Mouse (Mus musculus): ENCODE measurements around the gene Nsrp1. TPM values are rescaled to one million over a fixed set of nuclear protein-coding genes. Genes with fewer than 3 reads are reported as not detected.

Gene Nsrp1
- polyA plus RNA-seq, 1 experiment from 2014 or later: 57.0 TPM

DNA sequence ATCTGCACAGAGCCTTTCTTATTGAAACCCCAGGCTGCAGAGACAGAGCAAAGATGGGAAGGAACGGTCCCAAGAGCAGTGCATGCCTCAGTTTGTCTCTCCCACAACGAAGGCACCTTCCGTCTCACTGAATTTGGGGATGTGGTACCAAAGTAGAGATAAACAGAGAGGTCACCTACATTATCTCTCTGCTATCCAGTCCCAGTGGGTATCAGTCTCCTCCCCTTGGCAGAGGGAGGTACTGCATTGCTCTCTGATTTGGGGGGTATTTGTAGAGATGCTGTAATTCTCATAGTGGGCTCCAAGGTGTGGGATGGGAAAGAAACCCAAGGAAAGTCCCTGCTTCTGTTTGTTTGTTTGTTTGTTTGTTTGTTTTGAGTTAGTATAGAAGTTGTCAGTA, 51.7 kb downstream of the Nsrp1 start:
- H3K9ac ChIP-seq (ENCODE audit: low read length): no peak overlapping the region
- no peak overlapping the region for H3K27ac ChIP-seq (ENCODE audit: low read length)
- no peaks in the 10 kb centered on the region for H3K27me3 ChIP-seq (ENCODE audit: control insufficient read depth, insufficient read depth, low read length)
- no peak overlapping the region for H3K4me2 ChIP-seq (ENCODE audit: low read depth, low read length)
- no peak overlapping the region for H3K4me3 ChIP-seq (replicated peaks; ENCODE audit: low read length)
- ATAC-seq (ENCODE audit: insufficient read depth, low FRiP score): no peak
- 60% methylated on average over 3 of the region's 3 CpGs for WGBS
- H3K9me3 ChIP-seq (replicated peaks; ENCODE audit: control insufficient read depth, low read length): no peaks in the 10 kb centered on the region
- H3K36me3 ChIP-seq (ENCODE audit: control insufficient read depth, insufficient read depth, low read length): no peaks in the 10 kb centered on the region
- no peaks in the 10 kb centered on the region for H3K4me1 ChIP-seq (ENCODE audit: control insufficient read depth, insufficient read depth, low read length)

DNA sequence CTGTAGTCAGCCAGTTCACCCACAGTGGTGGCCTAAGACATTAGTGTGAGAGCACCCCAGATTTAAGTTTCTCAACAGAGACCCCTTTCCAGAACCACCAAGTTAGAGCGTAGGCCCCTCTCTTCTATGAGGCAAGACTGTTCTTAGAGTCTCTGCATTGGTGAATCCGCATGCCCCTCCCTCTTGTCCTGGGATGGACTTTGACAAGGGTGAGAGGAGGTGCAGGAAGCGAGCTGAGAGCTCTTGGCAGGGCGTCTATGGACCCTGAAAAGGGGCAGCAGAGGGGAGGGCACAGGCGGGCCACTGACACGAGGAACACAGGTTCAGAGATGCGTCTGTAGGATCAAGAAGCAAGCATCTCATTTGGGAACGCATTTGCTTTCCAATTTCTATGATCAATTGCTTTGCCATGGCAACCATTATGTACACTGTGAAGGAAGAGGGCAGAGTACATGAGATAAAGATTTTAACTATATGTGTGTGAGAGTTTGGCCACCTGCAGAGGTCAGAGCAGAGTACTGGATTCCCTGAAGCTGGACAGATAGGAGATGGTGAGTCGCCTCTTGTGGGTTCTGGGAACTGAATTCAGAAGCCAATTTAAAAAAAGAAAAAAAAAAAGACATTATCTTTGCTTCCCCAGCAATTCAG, 56.4 kb downstream of the Nsrp1 start:
- 58% methylated on average over 9 of the region's 9 CpGs for WGBS
- Histone ChIP-seq H3K4me1 (ENCODE audit: control insufficient read depth, insufficient read depth, low read length) (no peaks in the 10 kb centered on the region), H3K27me3 (ENCODE audit: control insufficient read depth, insufficient read depth, low read length) (no peaks in the 10 kb centered on the region; the same call in 1 of the 2 replicates), H3K9ac (ENCODE audit: low read length) (no peak overlapping the region), H3K27ac (ENCODE audit: low read length) (no peak overlapping the region), H3K4me2 (ENCODE audit: low read depth, low read length) (no peak overlapping the region), H3K4me3 (replicated peaks; ENCODE audit: low read length) (no peak overlapping the region), H3K9me3 (replicated peaks; ENCODE audit: control insufficient read depth, low read length) (no peaks in the 10 kb centered on the region), H3K36me3 (ENCODE audit: control insufficient read depth, insufficient read depth, low read length) (no peaks in the 10 kb centered on the region)
- no peak for ATAC-seq (ENCODE audit: insufficient read depth, low FRiP score)

DNA sequence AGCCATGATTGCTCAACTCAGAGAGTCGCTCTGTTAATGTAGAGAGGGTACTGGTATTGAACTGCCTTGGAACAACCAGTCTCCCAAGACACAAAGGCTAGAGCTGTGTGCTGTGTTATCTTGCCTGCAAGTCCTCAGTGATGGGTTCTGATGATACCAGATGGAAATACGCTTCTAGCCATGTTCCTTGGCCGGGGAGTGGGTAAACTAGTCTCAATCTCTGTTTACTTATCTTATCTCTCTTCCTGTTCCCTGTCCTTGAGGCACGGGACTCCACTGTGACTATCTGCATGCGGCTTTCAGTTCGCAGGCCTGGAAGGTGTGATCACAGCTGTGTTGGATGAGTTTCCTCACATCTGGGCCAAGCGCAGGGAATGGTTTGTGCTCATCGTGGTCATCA, 58.7 kb downstream of the Nsrp1 start:
- Histone ChIP-seq H3K4me1 (ENCODE audit: control insufficient read depth, insufficient read depth, low read length) (no peaks in the 10 kb centered on the region), H3K9me3 (replicated peaks; ENCODE audit: control insufficient read depth, low read length) (no peaks in the 10 kb centered on the region), H3K4me3 (replicated peaks; ENCODE audit: low read length) (no peak overlapping the region), H3K4me2 (ENCODE audit: low read depth, low read length) (no peak overlapping the region), H3K36me3 (ENCODE audit: control insufficient read depth, insufficient read depth, low read length) (no peaks in the 10 kb centered on the region), H3K9ac (ENCODE audit: low read length) (no peak overlapping the region), H3K27me3 (ENCODE audit: control insufficient read depth, insufficient read depth, low read length) (no peaks in the 10 kb centered on the region; the same call in 1 of the 2 replicates), H3K27ac (ENCODE audit: low read length) (no peak overlapping the region)
- ATAC-seq (ENCODE audit: insufficient read depth, low FRiP score): no peak
- 45% methylated on average over 8 of the region's 8 CpGs for WGBS

- WGBS: 82% methylated on average over 11 of the region's 11 CpGs
- Histone ChIP-seq H3K4me1 (ENCODE audit: control insufficient read depth, insufficient read depth, low read length) (no peaks in the 10 kb centered on the region), H3K36me3 (ENCODE audit: control insufficient read depth, insufficient read depth, low read length) (no peaks in the 10 kb centered on the region), H3K27ac (ENCODE audit: low read length) (no peak overlapping the region), H3K27me3 (ENCODE audit: control insufficient read depth, insufficient read depth, low read length) (no peaks in the 10 kb centered on the region; the same call in 1 of the 2 replicates), H3K9ac (ENCODE audit: low read length) (no peak overlapping the region), H3K4me2 (ENCODE audit: low read depth, low read length) (no peak overlapping the region), H3K9me3 (replicated peaks; ENCODE audit: control insufficient read depth, low read length) (no peaks in the 10 kb centered on the region), H3K4me3 (replicated peaks; ENCODE audit: low read length) (no peak overlapping the region)
- no peak for ATAC-seq (ENCODE audit: insufficient read depth, low FRiP score)
Measured at GRCm38 (mm10) chr11:77018046-77018445, 60.2 kb downstream of the Nsrp1 start.

- no peak overlapping the region for H3K4me3 ChIP-seq (replicated peaks; ENCODE audit: low read length)
- H3K9ac ChIP-seq (ENCODE audit: low read length): no peak overlapping the region
- no peak for ATAC-seq (ENCODE audit: insufficient read depth, low FRiP score)
- H3K36me3 ChIP-seq (ENCODE audit: control insufficient read depth, insufficient read depth, low read length): no peaks in the 10 kb centered on the region
- no peak overlapping the region for H3K27ac ChIP-seq (ENCODE audit: low read length)
- no peaks in the 10 kb centered on the region for H3K27me3 ChIP-seq (ENCODE audit: control insufficient read depth, insufficient read depth, low read length)
- no peaks in the 10 kb centered on the region for H3K9me3 ChIP-seq (replicated peaks; ENCODE audit: control insufficient read depth, low read length)
- WGBS: 68% methylated on average over 10 of the region's 10 CpGs
- no peaks in the 10 kb centered on the region for H3K4me1 ChIP-seq (ENCODE audit: control insufficient read depth, insufficient read depth, low read length)
- no peak overlapping the region for H3K4me2 ChIP-seq (ENCODE audit: low read depth, low read length)
Measured at GRCm38 (mm10) chr11:77010762-77011475, 67.3 kb downstream of the Nsrp1 start.

GRCm38 (mm10) chr11:77009069-77010025, 68.9 kb downstream of the Nsrp1 start:
- H3K27me3 ChIP-seq (ENCODE audit: control insufficient read depth, insufficient read depth, low read length): no peaks in the 10 kb centered on the region
- ATAC-seq (ENCODE audit: insufficient read depth, low FRiP score): 0 out of 2 replicates have a peak, but pooled peaks have one; percentile 37
- no peaks in the 10 kb centered on the region for H3K36me3 ChIP-seq (ENCODE audit: control insufficient read depth, insufficient read depth, low read length)
- no peaks in the 10 kb centered on the region for H3K9me3 ChIP-seq (replicated peaks; ENCODE audit: control insufficient read depth, low read length)
- H3K9ac ChIP-seq (ENCODE audit: low read length): no peak overlapping the region
- H3K4me1 ChIP-seq (ENCODE audit: control insufficient read depth, insufficient read depth, low read length): no peaks in the 10 kb centered on the region
- H3K27ac ChIP-seq (ENCODE audit: low read length): no peak overlapping the region
- no peak overlapping the region for H3K4me2 ChIP-seq (ENCODE audit: low read depth, low read length)
- no peak overlapping the region for H3K4me3 ChIP-seq (replicated peaks; ENCODE audit: low read length)
- WGBS: 49% methylated on average over 16 of the region's 16 CpGs

DNA sequence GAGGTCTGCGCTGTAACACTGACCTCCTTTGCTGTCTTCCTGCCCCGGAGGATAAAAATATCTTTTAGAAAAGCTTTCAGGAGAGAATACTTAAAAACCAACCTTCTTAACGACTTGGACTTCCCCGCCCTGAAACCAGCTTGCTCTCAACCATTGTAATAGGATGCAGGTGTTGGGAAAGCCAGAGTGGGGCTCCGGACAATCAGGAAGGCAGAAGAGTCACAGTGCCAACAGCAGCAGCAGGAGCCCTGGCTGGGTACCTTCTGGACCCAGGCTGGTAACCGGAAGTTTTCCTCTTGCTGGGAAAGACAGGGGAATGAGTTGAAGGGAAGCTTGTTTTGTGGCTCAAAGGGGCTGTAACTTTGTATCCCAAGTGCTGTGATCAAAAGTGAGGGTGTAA, 71.6 kb downstream of the Nsrp1 start:
- Histone ChIP-seq H3K9me3 (replicated peaks; ENCODE audit: control insufficient read depth, low read length) (no peaks in the 10 kb centered on the region), H3K4me2 (ENCODE audit: low read depth, low read length) (no peak overlapping the region), H3K4me3 (replicated peaks; ENCODE audit: low read length) (no peak overlapping the region), H3K27me3 (ENCODE audit: control insufficient read depth, insufficient read depth, low read length) (no peaks in the 10 kb centered on the region), H3K27ac (ENCODE audit: low read length) (no peak overlapping the region), H3K4me1 (ENCODE audit: control insufficient read depth, insufficient read depth, low read length) (no peaks in the 10 kb centered on the region), H3K9ac (ENCODE audit: low read length) (no peak overlapping the region), H3K36me3 (ENCODE audit: control insufficient read depth, insufficient read depth, low read length) (no peaks in the 10 kb centered on the region)
- WGBS: 38% methylated on average over 6 of the region's 6 CpGs
- ATAC-seq (ENCODE audit: insufficient read depth, low FRiP score): no peak

GRCm38 (mm10) chr11:77005881-77006280, 72.4 kb downstream of the Nsrp1 start:
- H3K4me2 ChIP-seq (ENCODE audit: low read depth, low read length): no peak overlapping the region
- WGBS: 47% methylated on average over 4 of the region's 4 CpGs
- H3K36me3 ChIP-seq (ENCODE audit: control insufficient read depth, insufficient read depth, low read length): no peaks in the 10 kb centered on the region
- ATAC-seq (ENCODE audit: insufficient read depth, low FRiP score): no peak
- no peak overlapping the region for H3K9ac ChIP-seq (ENCODE audit: low read length)
- no peak overlapping the region for H3K27ac ChIP-seq (ENCODE audit: low read length)
- H3K4me1 ChIP-seq (ENCODE audit: control insufficient read depth, insufficient read depth, low read length): no peaks in the 10 kb centered on the region
- no peaks in the 10 kb centered on the region for H3K9me3 ChIP-seq (replicated peaks; ENCODE audit: control insufficient read depth, low read length)
- H3K4me3 ChIP-seq (replicated peaks; ENCODE audit: low read length): no peak overlapping the region
- H3K27me3 ChIP-seq (ENCODE audit: control insufficient read depth, insufficient read depth, low read length): no peaks in the 10 kb centered on the region

DNA sequence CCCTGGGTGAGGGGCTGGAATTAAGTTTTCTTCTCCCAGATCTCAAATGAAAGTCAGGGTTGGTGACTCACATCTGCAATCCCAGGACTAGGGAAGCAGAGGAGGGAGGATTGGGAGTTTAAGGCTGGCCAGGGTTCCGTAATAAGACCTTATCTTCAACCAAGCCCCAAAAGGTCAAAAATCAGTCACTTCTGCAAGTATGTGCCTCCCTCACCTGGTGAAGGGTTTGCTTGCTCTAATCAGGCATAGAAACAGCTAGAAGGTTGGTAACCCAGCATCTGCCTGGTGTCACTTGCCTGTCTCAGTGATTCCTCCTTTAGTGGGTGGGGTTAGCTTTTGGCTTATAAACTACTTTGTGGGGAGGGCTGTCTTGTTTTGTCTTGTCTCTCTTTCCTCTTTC, 75.9 kb downstream of the Nsrp1 start:
- Histone ChIP-seq H3K4me1 (ENCODE audit: control insufficient read depth, insufficient read depth, low read length) (peaks cover 16% of the 10 kb centered on the region), H3K27ac (ENCODE audit: low read length) (no peak overlapping the region), H3K9me3 (replicated peaks; ENCODE audit: control insufficient read depth, low read length) (no peaks in the 10 kb centered on the region), H3K4me3 (replicated peaks; ENCODE audit: low read length) (no peak overlapping the region), H3K4me2 (ENCODE audit: low read depth, low read length) (no peak overlapping the region), H3K27me3 (ENCODE audit: control insufficient read depth, insufficient read depth, low read length) (peaks cover 26% of the 10 kb centered on the region), H3K9ac (ENCODE audit: low read length) (no peak overlapping the region), H3K36me3 (ENCODE audit: control insufficient read depth, insufficient read depth, low read length) (no peaks in the 10 kb centered on the region)
- no peak for ATAC-seq (ENCODE audit: insufficient read depth, low FRiP score)
- 40% methylated on average over 1 of the region's 1 CpGs for WGBS

All from stomach, embryonic 16.5 days (tissue).